Mouse (Mus musculus) MEL (cell line): ENCODE measurements at regions not wholly inside any gene's neighbourhood (a gene's known extent, or its start where the extent isn't known, plus 50 kb on each side); places are given as distances from the start of the nearest gene placed in this dataset.

ENCODE experiments used
- DNase-seq: peaks from one replicate; pipeline ENCODE4 v3.0.0; 2011; ENCODE audit warnings: low read depth, low spot score
- H3K27ac ChIP-seq: 2 replicates; pipeline ENCODE4 v1.5.1; 2012; ENCODE audit warnings: low read depth, mild to moderate bottlenecking, control low read depth, low read length, moderate library complexity; ENCODE audit not compliant: control insufficient read depth
- H3K27me3 ChIP-seq, 2 experiments: fragments of 150-350 bp in 1 of 2; sonication (generic) in 1 of 2; 2 replicates each; pipeline ENCODE4 v1.6.1; 2012; ENCODE audit warnings: low read length in 2 of 2, mild to moderate bottlenecking in 2 of 2, improper control_type of control experiment in 1 of 2, moderate library complexity in 1 of 2; ENCODE audit not compliant: insufficient read depth in 2 of 2, control insufficient read depth in 1 of 2
- H3K36me3 ChIP-seq, 2 experiments: 2 replicates each; pipeline ENCODE4 v1.6.1; 2012 to 2014; ENCODE audit warnings: low read length in 2 of 2, improper control_type of control experiment in 1 of 2, inconsistent platforms in 1 of 2, mild to moderate bottlenecking in 1 of 2; ENCODE audit not compliant: insufficient read depth in 2 of 2, control insufficient read depth in 1 of 2
- H3K4me1 ChIP-seq, 2 experiments: fragments of 150-350 bp in 1 of 2; sonication (generic) in 1 of 2; 2 replicates each; pipeline ENCODE4 v1.6.1; 2012; ENCODE audit warnings: low read length in 2 of 2, improper control_type of control experiment in 1 of 2, mild to moderate bottlenecking in 1 of 2; ENCODE audit not compliant: insufficient read depth in 2 of 2, control insufficient read depth in 1 of 2
- H3K4me3 ChIP-seq, 2 experiments: fragments of 150-350 bp in 1 of 2; sonication (generic) in 1 of 2; 2 replicates each; pipeline ENCODE4 v1.5.1; 2012; ENCODE audit warnings: low read depth in 2 of 2, low read length in 2 of 2, mild to moderate bottlenecking in 2 of 2, moderate library complexity in 2 of 2, control low read depth in 1 of 2, improper control_type of control experiment in 1 of 2; ENCODE audit not compliant: control insufficient read depth in 1 of 2, insufficient read depth in 1 of 2
- H3K79me2 ChIP-seq: 2 replicates; pipeline ENCODE4 v1.6.1; 2012; ENCODE audit warnings: mild to moderate bottlenecking, low read length, moderate library complexity; ENCODE audit not compliant: control insufficient read depth, poor library complexity, insufficient read depth
- H3K9ac ChIP-seq: 2 replicates; pipeline ENCODE4 v1.6.1; 2012; ENCODE audit warnings: low read depth, mild to moderate bottlenecking, control low read depth, low read length, moderate library complexity; ENCODE audit not compliant: control insufficient read depth, poor library complexity, severe bottlenecking
- H3K9me3 ChIP-seq: fragments of 150-350 bp; sonication (generic); replicated peaks from 2 replicates; pipeline ENCODE4 v1.6.1; 2012; ENCODE audit warnings: mild to moderate bottlenecking, low read length, improper control_type of control experiment, moderate library complexity; ENCODE audit not compliant: insufficient read depth
- BHLHE40 ChIP-seq: IDR thresholded peaks from 2 replicates; pipeline ENCODE4 v1.6.1; 2012; ENCODE audit warnings: low read depth, mild to moderate bottlenecking, inconsistent platforms, low read length, improper control_type of control experiment, borderline replicate concordance
- CHD1 ChIP-seq: IDR thresholded peaks from 2 replicates; pipeline ENCODE4 v1.6.1; 2012; ENCODE audit warnings: low read depth, mild to moderate bottlenecking, inconsistent platforms, low read length, improper control_type of control experiment
- CTCF ChIP-seq, 3 experiments: IDR thresholded peaks in 2 of 3; conservative IDR thresholded peaks in 1 of 3; 2 replicates each; pipeline ENCODE4 v1.5.1; 2011 to 2012; ENCODE audit warnings: low read length in 3 of 3, low read depth in 2 of 3, mild to moderate bottlenecking in 2 of 3, improper control_type of control experiment in 1 of 3, inconsistent platforms in 1 of 3, mixed read lengths in 1 of 3, moderate library complexity in 1 of 3; ENCODE audit not compliant: control insufficient read depth in 1 of 3, insufficient read depth in 1 of 3, poor library complexity in 1 of 3, severe bottlenecking in 1 of 3
- ETS1 ChIP-seq: IDR thresholded peaks from 2 replicates; pipeline ENCODE4 v1.6.1; 2012; ENCODE audit warnings: low read depth, mild to moderate bottlenecking, inconsistent platforms, low read length, improper control_type of control experiment, moderate library complexity
- HCFC1 ChIP-seq: IDR thresholded peaks from 2 replicates; pipeline ENCODE4 v1.6.1; 2012; ENCODE audit warnings: low read depth, mild to moderate bottlenecking, inconsistent platforms, low read length, improper control_type of control experiment, moderate library complexity
- MAFK ChIP-seq: IDR thresholded peaks from 2 replicates; pipeline ENCODE4 v1.6.1; 2011; ENCODE audit warnings: low read depth, mild to moderate bottlenecking, low read length, improper control_type of control experiment, borderline replicate concordance
- MAX ChIP-seq: IDR thresholded peaks from 2 replicates; pipeline ENCODE4 v1.6.1; 2011; ENCODE audit warnings: low read length, improper control_type of control experiment
- MEF2A ChIP-seq: IDR thresholded peaks from 2 replicates; pipeline ENCODE4 v1.6.1; 2014; ENCODE audit warnings: low read depth, mild to moderate bottlenecking, inconsistent platforms, low read length, improper control_type of control experiment; ENCODE audit not compliant: poor library complexity, insufficient replicate concordance, severe bottlenecking; ENCODE audit errors: extremely low read depth
- MXI1 ChIP-seq: IDR thresholded peaks from 2 replicates; pipeline ENCODE4 v1.6.1; 2011; ENCODE audit warnings: mild to moderate bottlenecking, low read depth, low read length, improper control_type of control experiment
- MYB ChIP-seq: IDR thresholded peaks from 2 replicates; pipeline ENCODE4 v1.6.1; 2011; ENCODE audit warnings: mild to moderate bottlenecking, low read depth, low read length, improper control_type of control experiment
- MYC ChIP-seq: IDR thresholded peaks from 2 replicates; pipeline ENCODE4 v1.6.1; 2011; ENCODE audit warnings: low read depth, mild to moderate bottlenecking, low read length, improper control_type of control experiment, moderate library complexity
- NRF1 ChIP-seq: IDR thresholded peaks from 2 replicates; pipeline ENCODE4 v1.6.1; 2014; ENCODE audit warnings: low read depth, mild to moderate bottlenecking, inconsistent platforms, low read length, improper control_type of control experiment, moderate library complexity; ENCODE audit not compliant: poor library complexity, insufficient read depth, severe bottlenecking
- POLR2A ChIP-seq, 2 experiments: IDR thresholded peaks; 2 replicates each; pipeline ENCODE4 v1.6.1; 2011 to 2012; ENCODE audit warnings: low read length in 2 of 2, mild to moderate bottlenecking in 2 of 2, control low read depth in 1 of 2, improper control_type of control experiment in 1 of 2, low read depth in 1 of 2, moderate library complexity in 1 of 2; ENCODE audit not compliant: control insufficient read depth in 1 of 2, insufficient read depth in 1 of 2, poor library complexity in 1 of 2
- POLR2AphosphoS2 ChIP-seq: IDR thresholded peaks from 2 replicates; pipeline ENCODE4 v1.6.1; 2011; ENCODE audit warnings: low read length, improper control_type of control experiment
- RAD21 ChIP-seq: IDR thresholded peaks from 2 replicates; pipeline ENCODE4 v1.6.1; 2011; ENCODE audit warnings: mild to moderate bottlenecking, low read depth, low read length, improper control_type of control experiment
- RCOR1 ChIP-seq: IDR thresholded peaks from 2 replicates; pipeline ENCODE4 v1.6.1; 2012; ENCODE audit warnings: low read depth, mild to moderate bottlenecking, inconsistent platforms, low read length, improper control_type of control experiment
- SIN3A ChIP-seq: IDR thresholded peaks from 2 replicates; pipeline ENCODE4 v1.6.1; 2012; ENCODE audit warnings: low read length, improper control_type of control experiment, inconsistent platforms
- SMC3 ChIP-seq: IDR thresholded peaks from 2 replicates; pipeline ENCODE4 v1.6.1; 2011; ENCODE audit warnings: low read depth, low read length, improper control_type of control experiment
- TAL1 ChIP-seq: IDR thresholded peaks from 2 replicates; pipeline ENCODE4 v1.6.1; 2012; ENCODE audit warnings: mild to moderate bottlenecking, inconsistent platforms, low read length, moderate library complexity, mixed read lengths
- UBTF ChIP-seq: IDR thresholded peaks from 2 replicates; pipeline ENCODE4 v1.6.1; 2012; ENCODE audit warnings: low read depth, mild to moderate bottlenecking, inconsistent platforms, low read length, improper control_type of control experiment, moderate library complexity, borderline replicate concordance; ENCODE audit not compliant: insufficient read depth
- USF2 ChIP-seq, 2 experiments: IDR thresholded peaks; 2 replicates each; pipeline ENCODE4 v1.6.1; 2011 to 2012; ENCODE audit warnings: improper control_type of control experiment in 2 of 2, low read length in 2 of 2, borderline replicate concordance in 1 of 2, inconsistent platforms in 1 of 2, low read depth in 1 of 2, mild to moderate bottlenecking in 1 of 2; ENCODE audit not compliant: insufficient read depth in 1 of 2
- ZMIZ1 ChIP-seq: IDR thresholded peaks from 2 replicates; pipeline ENCODE4 v1.6.1; 2012; ENCODE audit warnings: low read depth, mild to moderate bottlenecking, inconsistent platforms, low read length, improper control_type of control experiment, moderate library complexity
- ZNF384 ChIP-seq: IDR thresholded peaks from 2 replicates; pipeline ENCODE4 v1.6.1; 2012; ENCODE audit warnings: low read depth, mild to moderate bottlenecking, inconsistent platforms, low read length, improper control_type of control experiment

DNA sequence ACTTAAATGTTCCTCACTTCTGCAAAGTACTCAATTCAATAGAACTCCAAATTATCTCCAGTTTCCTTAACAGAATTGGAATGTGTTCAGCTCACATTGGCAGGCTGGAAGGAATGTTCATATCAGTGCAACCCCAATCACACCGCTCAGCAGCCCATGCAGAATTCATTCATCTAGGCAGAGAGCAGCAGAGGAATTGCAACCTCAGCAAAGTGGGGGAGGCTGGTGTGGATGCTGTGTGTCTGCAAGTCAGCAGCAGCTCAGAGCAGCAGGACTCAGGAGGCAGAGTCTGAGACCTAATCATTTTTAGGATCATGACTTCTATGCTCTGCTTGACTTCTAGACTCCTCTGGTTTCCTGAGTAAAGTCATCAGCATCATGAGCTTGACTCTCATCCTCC lies 100.7 kb upstream of the Chrna7 start:
- no peaks in the 10 kb centered on the region for H3K36me3 ChIP-seq
- H3K27me3 ChIP-seq: no peaks in the 10 kb centered on the region
- H3K79me2 ChIP-seq: no peaks in the 10 kb centered on the region
- H3K27ac ChIP-seq: no peak overlapping the region
- H3K9ac ChIP-seq: no peak overlapping the region
- H3K4me3 ChIP-seq: no peak overlapping the region
- H3K9me3 ChIP-seq: no peaks in the 10 kb centered on the region
- no peaks in the 10 kb centered on the region for H3K4me1 ChIP-seq
- DNase-seq: no peak
- TF ChIP-seq HCFC1 (no peak), CHD1 (no peak), RAD21 (no peak)

DNA sequence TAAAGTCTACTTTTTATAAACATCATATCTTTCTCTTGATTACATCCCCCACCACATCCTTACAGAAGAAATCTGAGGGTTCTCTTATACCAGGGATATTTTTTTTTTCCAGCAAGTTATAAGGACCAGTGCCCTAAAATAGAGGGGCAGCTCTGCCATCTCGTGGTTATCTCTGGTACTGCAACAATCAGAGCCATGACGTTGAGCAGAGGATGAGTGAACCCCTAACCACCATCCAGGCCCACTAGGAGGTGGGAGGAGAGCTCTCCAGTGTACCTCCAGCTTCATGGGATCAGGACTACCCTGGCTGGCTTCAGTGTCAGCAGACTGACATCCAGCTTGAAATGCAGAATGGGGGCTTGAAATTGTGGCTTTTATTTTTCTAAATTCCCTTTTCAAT lies 107.2 kb upstream of the Chrna7 start:
- DNase-seq: peak; percentile 17
- H3K4me3 ChIP-seq: no peak overlapping the region
- H3K4me1 ChIP-seq: no peaks in the 10 kb centered on the region
- no peaks in the 10 kb centered on the region for H3K79me2 ChIP-seq
- no peak overlapping the region for H3K9ac ChIP-seq
- H3K27ac ChIP-seq: no peak overlapping the region
- peak; percentile 47 to 62 (median 52) for TF ChIP-seq CTCF (IDR thresholded peaks at IDR 0.05 in 2 of 3, conservative IDR thresholded peaks at IDR 0.05 in 1 of 3; ENCODE audit: control insufficient read depth in 1 of 3, insufficient read depth in 1 of 3, low read depth in 2 of 3, low read length in 3 of 3, poor library complexity in 1 of 3, severe bottlenecking in 1 of 3)
- no peak for TF ChIP-seq ZMIZ1
- TF ChIP-seq SMC3: peak; percentile 54
- peak; percentile 38 for TF ChIP-seq RAD21
- H3K36me3 ChIP-seq: no peaks in the 10 kb centered on the region
- no peaks in the 10 kb centered on the region for H3K27me3 ChIP-seq
- no peaks in the 10 kb centered on the region for H3K9me3 ChIP-seq

DNA sequence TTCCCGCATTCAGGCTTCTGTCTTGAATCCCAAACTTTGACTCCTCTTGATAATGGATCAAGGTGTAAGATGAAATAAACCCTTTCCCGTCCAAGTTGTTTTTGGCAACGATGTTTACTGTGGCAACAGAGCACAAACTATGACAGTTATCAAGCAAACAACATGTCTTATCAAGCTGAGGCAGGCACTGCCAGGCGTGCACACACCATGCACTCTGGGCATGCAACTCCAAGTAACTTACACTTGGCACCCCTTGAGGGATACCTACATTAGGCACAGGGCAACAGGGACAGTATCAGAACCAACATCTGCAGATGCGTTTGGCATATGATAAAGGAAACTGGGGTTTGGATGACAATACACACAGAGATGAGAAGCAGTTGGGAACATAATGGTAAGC lies 108.8 kb upstream of the Chrna7 start:
- H3K27me3 ChIP-seq: no peaks in the 10 kb centered on the region
- H3K79me2 ChIP-seq: no peaks in the 10 kb centered on the region
- no peak overlapping the region for H3K4me3 ChIP-seq
- TF ChIP-seq MAFK: no peak
- no peak for TF ChIP-seq POLR2A (IDR thresholded peaks at IDR 0.05; ENCODE audit: control insufficient read depth in 1 of 2, insufficient read depth in 1 of 2, low read depth in 1 of 2, low read length in 2 of 2, poor library complexity in 1 of 2)
- no peak for TF ChIP-seq RAD21
- no peak for TF ChIP-seq TAL1
- TF ChIP-seq ZNF384: no peak
- no peak for TF ChIP-seq ETS1
- TF ChIP-seq BHLHE40: no peak
- TF ChIP-seq CHD1: no peak
- TF ChIP-seq MXI1: no peak
- TF ChIP-seq MEF2A: no peak
- no peak for TF ChIP-seq RCOR1
- no peak for TF ChIP-seq MYB
- no peak for TF ChIP-seq MYC
- no peak for TF ChIP-seq USF2 (IDR thresholded peaks at IDR 0.05; ENCODE audit: borderline replicate concordance in 1 of 2, insufficient read depth in 1 of 2, low read depth in 1 of 2, low read length in 2 of 2)
- TF ChIP-seq SMC3: no peak
- no peak for TF ChIP-seq NRF1
- TF ChIP-seq UBTF: no peak
- no peak for TF ChIP-seq POLR2AphosphoS2
- TF ChIP-seq MAX: no peak
- TF ChIP-seq SIN3A: no peak
- no peak overlapping the region for H3K27ac ChIP-seq
- DNase-seq: no peak
- no peaks in the 10 kb centered on the region for H3K4me1 ChIP-seq
- H3K36me3 ChIP-seq: no peaks in the 10 kb centered on the region
- H3K9ac ChIP-seq: no peak overlapping the region
- no peaks in the 10 kb centered on the region for H3K9me3 ChIP-seq
